Mouse (Mus musculus) forebrain, embryonic 16.5 days (tissue): ENCODE results near the gene Mad2l2. TPM values are rescaled to one million over a fixed set of nuclear protein-coding genes. Genes with fewer than 3 reads are reported as not detected.
A peak's percentile ranks its signal among the peaks of the same experiment; 100 is the strongest.

Experiments
- ATAC-seq: fragments of 200-750 bp; cut with Nextera tagmentation; 2 replicates; pipeline ENCODE4 v1.8.0; 2017; ENCODE audit warnings: mild to moderate bottlenecking, moderate library complexity
- H3K27ac ChIP-seq: fragments of 300-500 bp; sonication (generic); 2 replicates; pipeline ENCODE4 v1.5.1; 2014; ENCODE audit warnings: low read length, control low read depth
- H3K27me3 ChIP-seq: fragments of 300-500 bp; sonication (generic); replicated peaks from 2 replicates; pipeline ENCODE4 v1.6.1; 2014; ENCODE audit warnings: low read length; ENCODE audit not compliant: control insufficient read depth, insufficient read depth
- H3K36me3 ChIP-seq: fragments of 300-500 bp; sonication (generic); 2 replicates; pipeline ENCODE4 v1.6.1; 2014; ENCODE audit not compliant: control insufficient read depth, insufficient read depth
- H3K4me1 ChIP-seq: fragments of 300-500 bp; sonication (generic); replicated peaks from 2 replicates; pipeline ENCODE4 v1.6.1; 2014; ENCODE audit warnings: low read length; ENCODE audit not compliant: control insufficient read depth, insufficient read depth
- H3K4me2 ChIP-seq: fragments of 300-500 bp; sonication (generic); 2 replicates; pipeline ENCODE4 v1.6.1; 2014; ENCODE audit warnings: mild to moderate bottlenecking, low read length, control low read depth
- H3K4me3 ChIP-seq: fragments of 300-500 bp; sonication (generic); replicated peaks from 2 replicates; pipeline ENCODE4 v1.5.1; 2014; ENCODE audit warnings: mild to moderate bottlenecking, low read length, control low read depth
- H3K9ac ChIP-seq: fragments of 300-500 bp; sonication (generic); replicated peaks from 2 replicates; pipeline ENCODE4 v1.6.1; 2014; ENCODE audit warnings: low read depth, low read length, control low read depth
- H3K9me3 ChIP-seq: fragments of 300-500 bp; sonication (generic); 2 replicates; pipeline ENCODE4 v1.6.1; 2016; ENCODE audit warnings: low read length; ENCODE audit not compliant: control insufficient read depth
- WGBS: fragments of 180-500 bp; shearing (Covaris S2); extraction: QIAGEN DNeasy Blood & Tissue Kit; methylation state at CpG from one replicate; pipeline ENCODE4 v1.1.7; 2014; 5-methylcytosine and 5-hydroxymethylcytosine counted together
- polyA plus RNA-seq: library from polyadenylated mRNA; unstranded; fragments of >200 nt; fragmentation: Nextera tagmentation; extraction: Ambion mirVana; gene quantifications from 2 replicates; pipeline ENCODE4 v1.2.1, GENCODE M21; 2015

Mad2l2 gene
- polyA plus RNA-seq, 1 experiment from 2014 or later: 127 TPM

DNA sequence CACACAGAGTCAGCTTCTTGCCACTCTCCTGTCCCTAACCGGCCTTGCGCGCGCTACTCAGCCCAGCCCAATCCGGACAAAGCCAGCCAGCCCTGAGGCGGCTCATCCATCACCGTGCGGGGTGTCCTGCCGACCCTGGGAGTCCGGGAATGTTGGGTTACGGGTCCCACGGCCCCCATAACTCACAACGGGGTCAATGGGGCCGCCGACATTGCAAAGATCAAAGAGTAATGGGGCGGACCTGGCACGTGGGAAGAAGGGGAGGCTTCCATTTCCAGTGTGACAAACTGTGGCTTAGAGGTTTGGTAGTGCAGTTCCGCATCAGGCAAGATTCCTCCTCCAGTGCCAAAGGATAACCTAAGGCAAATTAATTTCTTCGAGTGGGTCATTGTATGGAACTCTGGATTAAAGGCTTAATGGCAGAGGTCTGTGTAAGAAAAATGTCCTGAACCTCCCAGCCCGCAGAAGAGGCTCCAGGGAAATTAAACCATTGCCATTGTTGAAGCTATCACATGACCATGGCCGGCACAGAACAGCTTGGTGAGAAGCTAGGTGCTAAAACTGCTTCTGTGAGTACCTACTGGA, 1.4 kb downstream of the Mad2l2 start:
- Histone ChIP-seq H3K27ac (peak overlapping the region; percentile 97), H3K9ac (peak overlapping the region; percentile 100), H3K4me3 (peak overlapping the region; percentile 87), H3K4me1 (peaks cover 36% of the 10 kb centered on the region), H3K27me3 (no peaks in the 10 kb centered on the region), H3K4me2 (peak overlapping the region; percentile 97), H3K36me3 (no peaks in the 10 kb centered on the region), H3K9me3 (no peaks in the 10 kb centered on the region)
- peak; percentile 31 for ATAC-seq
- WGBS: under 1% methylated on average over 21 of the region's 21 CpGs

DNA sequence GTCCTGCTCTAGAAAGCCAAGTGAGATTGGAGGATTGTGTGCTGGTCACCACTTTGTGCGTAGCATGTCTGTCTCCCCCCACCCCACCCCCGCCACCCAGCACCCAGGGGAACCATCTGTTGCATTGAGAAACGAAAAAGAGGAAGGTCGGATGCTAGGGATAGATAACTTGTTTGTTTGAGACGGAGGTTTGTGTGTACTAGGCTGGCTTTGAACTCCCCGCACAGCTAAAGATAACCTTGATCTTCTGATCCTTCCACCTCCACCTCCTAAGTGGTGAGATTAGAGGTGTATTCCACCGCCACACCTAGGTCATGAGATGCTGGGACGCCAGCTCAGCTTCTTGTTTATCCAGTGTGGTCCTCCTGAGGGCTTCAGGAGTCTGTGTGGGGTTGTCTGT, 4.8 kb downstream of the Mad2l2 start:
- H3K4me1 ChIP-seq: peaks cover 20% of the 10 kb centered on the region
- no peak overlapping the region for H3K27ac ChIP-seq
- H3K9me3 ChIP-seq: no peaks in the 10 kb centered on the region
- no peak overlapping the region for H3K9ac ChIP-seq
- ATAC-seq: no peak
- H3K36me3 ChIP-seq: no peaks in the 10 kb centered on the region
- H3K4me2 ChIP-seq: no peak overlapping the region
- no peak overlapping the region for H3K4me3 ChIP-seq
- 88% methylated on average over 8 of the region's 8 CpGs for WGBS
- no peaks in the 10 kb centered on the region for H3K27me3 ChIP-seq

- no peaks in the 10 kb centered on the region for H3K9me3 ChIP-seq
- WGBS: 55% methylated on average over 8 of the region's 8 CpGs
- no peak overlapping the region for H3K27ac ChIP-seq
- no peaks in the 10 kb centered on the region for H3K27me3 ChIP-seq
- H3K36me3 ChIP-seq: no peaks in the 10 kb centered on the region
- H3K4me3 ChIP-seq: no peak overlapping the region
- no peak overlapping the region for H3K4me2 ChIP-seq
- H3K4me1 ChIP-seq: peaks cover 17% of the 10 kb centered on the region
- H3K9ac ChIP-seq: no peak overlapping the region
- no peak for ATAC-seq
Observed at GRCm38 (mm10) chr4:148137503-148137902, 7.3 kb downstream of the Mad2l2 start.

DNA sequence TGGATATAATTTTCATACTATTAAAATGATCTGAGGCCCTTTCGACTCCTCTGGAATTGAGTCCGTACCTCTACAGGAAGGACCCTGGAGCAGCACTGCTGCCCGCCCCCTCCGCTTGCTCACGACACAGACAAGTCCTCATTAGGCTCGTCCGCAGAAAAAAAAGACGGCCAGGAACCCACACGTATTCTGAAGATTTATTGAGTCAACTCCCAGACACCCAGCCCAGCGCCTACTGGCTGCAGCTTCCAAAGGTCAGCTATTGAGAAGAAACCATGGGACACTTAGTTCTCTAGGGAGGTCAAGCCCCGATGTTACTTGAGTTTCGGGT, 9.5 kb downstream of the Mad2l2 start:
- Histone ChIP-seq H3K4me1 (peaks cover 16% of the 10 kb centered on the region), H3K27me3 (no peaks in the 10 kb centered on the region), H3K27ac (peak overlapping the region; percentile 95), H3K36me3 (0 out of 2 replicates have a peak, but pooled peaks cover under 1% of the 10 kb centered on the region), H3K4me3 (peak overlapping the region; percentile 89), H3K9me3 (no peaks in the 10 kb centered on the region), H3K9ac (peak overlapping the region; percentile 75), H3K4me2 (peak overlapping the region; percentile 96)
- peak; percentile 16; the same call in 1 of the 2 replicates for ATAC-seq
- WGBS: under 1% methylated on average over 12 of the region's 12 CpGs

GRCm38 (mm10) chr4:148140098-148141011, 10.2 kb downstream of the Mad2l2 start:
- Histone ChIP-seq H3K4me3 (peak overlapping the region; percentile 89), H3K9ac (peak overlapping the region; percentile 75), H3K27ac (peak overlapping the region; percentile 95), H3K4me1 (peaks cover 16% of the 10 kb centered on the region), H3K36me3 (peaks cover 7% of the 10 kb centered on the region), H3K9me3 (no peaks in the 10 kb centered on the region), H3K27me3 (no peaks in the 10 kb centered on the region), H3K4me2 (peak overlapping the region; percentile 96)
- ATAC-seq: peak; percentile 94
- under 1% methylated on average over 65 of the region's 65 CpGs for WGBS

GRCm38 (mm10) chr4:148143721-148144120, 13.5 kb downstream of the Mad2l2 start:
- H3K36me3 ChIP-seq: peaks cover 14% of the 10 kb centered on the region
- no peaks in the 10 kb centered on the region for H3K9me3 ChIP-seq
- peaks cover 15% of the 10 kb centered on the region for H3K4me1 ChIP-seq
- no peaks in the 10 kb centered on the region for H3K27me3 ChIP-seq
- 90% methylated on average over 5 of the region's 5 CpGs for WGBS
- H3K9ac ChIP-seq: no peak overlapping the region
- no peak overlapping the region for H3K4me3 ChIP-seq
- no peak overlapping the region for H3K27ac ChIP-seq
- no peak for ATAC-seq
- H3K4me2 ChIP-seq: no peak overlapping the region

DNA sequence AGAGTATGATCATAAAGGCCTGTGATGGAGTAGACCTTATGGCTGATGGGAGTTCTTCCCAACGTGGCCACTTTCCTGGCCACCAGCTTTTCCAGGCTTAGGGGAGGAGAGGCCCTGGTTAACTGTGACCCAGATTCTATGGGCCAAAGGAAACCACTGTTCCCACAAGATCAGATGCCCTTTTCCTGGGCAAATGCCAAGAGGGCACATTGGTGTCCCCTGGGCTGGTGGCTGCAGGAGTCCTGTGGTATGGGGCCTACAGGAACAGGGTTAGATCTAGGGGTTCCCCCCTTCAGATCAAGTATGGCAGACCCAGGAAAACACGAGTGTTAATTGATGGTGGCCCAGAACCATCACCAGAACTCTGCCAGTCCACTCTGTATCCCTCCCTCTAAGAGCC, 17.5 kb downstream of the Mad2l2 start:
- Histone ChIP-seq H3K9me3 (no peaks in the 10 kb centered on the region), H3K4me3 (no peak overlapping the region), H3K9ac (no peak overlapping the region), H3K36me3 (peaks cover 14% of the 10 kb centered on the region), H3K4me1 (peaks cover 6% of the 10 kb centered on the region), H3K4me2 (no peak overlapping the region), H3K27me3 (no peaks in the 10 kb centered on the region), H3K27ac (no peak overlapping the region)
- 83% methylated on average over 2 of the region's 2 CpGs for WGBS
- ATAC-seq: no peak

GRCm38 (mm10) chr4:148149540-148149939, 19.4 kb downstream of the Mad2l2 start:
- no peak overlapping the region for H3K9ac ChIP-seq
- no peaks in the 10 kb centered on the region for H3K27me3 ChIP-seq
- peaks cover 14% of the 10 kb centered on the region for H3K36me3 ChIP-seq
- 76% methylated on average over 12 of the region's 12 CpGs for WGBS
- H3K27ac ChIP-seq: no peak overlapping the region
- no peak for ATAC-seq
- peaks cover 6% of the 10 kb centered on the region for H3K4me1 ChIP-seq
- no peaks in the 10 kb centered on the region for H3K9me3 ChIP-seq
- H3K4me2 ChIP-seq: no peak overlapping the region
- no peak overlapping the region for H3K4me3 ChIP-seq

DNA sequence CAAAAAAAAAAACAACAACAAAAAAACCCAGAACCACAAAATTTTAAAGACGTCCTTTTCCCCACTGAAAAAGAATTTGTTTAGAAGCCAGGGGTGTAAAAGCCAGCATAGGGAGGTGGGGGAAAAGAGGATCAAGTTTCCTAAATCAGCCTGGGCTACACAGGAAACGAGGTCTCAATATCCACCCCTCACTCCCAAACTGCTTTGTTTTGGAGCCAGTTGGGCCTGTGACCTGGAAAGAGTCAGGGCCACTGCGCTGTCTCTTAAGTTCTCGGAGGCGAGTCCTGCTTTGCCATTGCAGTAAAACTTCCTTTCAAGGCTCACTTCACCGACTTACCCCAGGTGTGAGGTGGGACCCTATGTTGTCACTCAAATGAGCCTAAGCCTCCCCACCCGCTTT, 20.1 kb downstream of the Mad2l2 start:
- H3K36me3 ChIP-seq: peaks cover 9% of the 10 kb centered on the region
- H3K27me3 ChIP-seq: no peaks in the 10 kb centered on the region
- no peak overlapping the region for H3K27ac ChIP-seq
- H3K4me1 ChIP-seq: peaks cover 6% of the 10 kb centered on the region
- whole genome bisulfite sequencing: 64% methylated on average over 7 of the region's 7 CpGs
- H3K9me3 ChIP-seq: no peaks in the 10 kb centered on the region
- no peak for ATAC-seq
- no peak overlapping the region for H3K4me2 ChIP-seq
- no peak overlapping the region for H3K9ac ChIP-seq
- no peak overlapping the region for H3K4me3 ChIP-seq
